Mouse (Mus musculus): ENCODE measurements around the gene Agpat2.

Gene Agpat2

GRCm38 (mm10) chr2:26596898-26597297 lies 7.3 kb downstream of the Agpat2 start:
- no peak for DNase-seq (ENCODE audit: low read depth, low spot score)

GRCm38 (mm10) chr2:26595725-26596435 lies 8.3 kb downstream of the Agpat2 start:
- no peak for DNase-seq (ENCODE audit: low read depth, low spot score)

DNA sequence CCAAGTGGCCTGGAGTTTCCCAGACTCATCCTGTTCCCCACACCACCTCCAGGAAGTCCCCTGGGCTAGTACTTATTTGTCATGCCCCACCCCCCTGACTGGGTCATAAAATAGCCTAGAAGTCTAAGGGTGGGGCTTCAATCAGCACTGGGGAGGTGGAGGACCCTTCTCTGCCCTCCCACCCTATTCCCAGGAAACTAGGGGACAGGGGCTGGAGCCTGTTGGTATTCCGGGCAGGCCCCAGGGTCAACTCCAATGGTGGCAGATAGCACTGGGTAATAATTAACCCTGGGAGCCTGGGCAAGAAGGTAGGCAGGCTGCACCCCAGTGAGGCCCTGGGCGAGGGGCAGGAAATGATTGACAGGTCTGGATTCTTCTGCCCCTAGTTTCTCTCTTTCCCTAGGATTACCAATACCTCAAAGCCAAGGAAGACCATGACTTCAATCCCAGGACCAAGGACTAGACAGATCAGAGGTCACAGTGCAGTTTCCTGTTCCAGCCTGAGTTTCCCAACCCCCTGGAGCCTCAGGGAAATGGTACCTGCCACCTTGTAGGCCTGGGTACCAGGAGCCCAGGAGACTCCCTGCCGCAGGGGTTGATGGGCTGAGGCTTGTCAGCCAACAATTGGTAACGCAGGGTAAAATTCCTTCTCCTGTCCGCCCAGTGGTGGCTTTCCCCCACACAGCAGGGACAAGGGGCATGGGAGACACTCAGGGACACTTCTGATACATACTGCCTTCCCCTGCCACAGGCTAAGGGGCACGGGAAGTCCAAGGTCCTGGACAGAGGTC lies 9.1 kb downstream of the Agpat2 start:
- DNase-seq (ENCODE audit: low read depth, low spot score), result no peak

- no peak for DNase-seq (ENCODE audit: low read depth, low spot score)
These were observed 9.7 kb downstream of the Agpat2 start for GRCm38 (mm10) chr2:26594461-26594933.

GRCm38 (mm10) chr2:26594022-26594346 lies 10.2 kb downstream of the Agpat2 start:
- DNase-seq (ENCODE audit: low read depth, low spot score), result peak; percentile 17

- no peak for DNase-seq (ENCODE audit: low read depth, low spot score)
These were observed 10.8 kb downstream of the Agpat2 start for GRCm38 (mm10) chr2:26593211-26594021.

DNA sequence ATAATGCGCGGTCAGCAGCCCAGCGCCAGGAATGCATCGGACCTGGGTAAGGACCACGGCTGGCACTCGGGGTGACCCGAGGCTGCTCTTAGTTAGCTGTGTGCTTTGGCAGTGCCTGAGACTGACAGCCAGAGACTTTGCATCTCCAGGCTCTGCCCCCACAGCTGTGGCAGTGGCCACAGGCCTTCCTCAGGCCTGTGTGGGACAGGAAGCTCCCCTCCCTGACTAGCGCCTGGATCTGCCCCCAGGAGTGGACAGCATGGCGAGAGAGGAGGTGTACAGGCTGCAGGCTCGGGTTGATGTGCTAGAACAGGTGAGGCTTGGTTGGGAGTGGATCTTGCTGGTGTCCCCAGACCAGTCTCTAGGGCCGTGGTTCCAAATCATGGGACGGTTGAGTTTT lies 12.8 kb downstream of the Agpat2 start:
- DNase-seq (ENCODE audit: low read depth, low spot score), result no peak

GRCm38 (mm10) chr2:26590962-26591361 lies 13.3 kb downstream of the Agpat2 start:
- DNase-seq (ENCODE audit: low read depth, low spot score), result no peak

GRCm38 (mm10) chr2:26590282-26590681 lies 13.9 kb downstream of the Agpat2 start:
- DNase-seq (ENCODE audit: low read depth, low spot score), result no peak

DNA sequence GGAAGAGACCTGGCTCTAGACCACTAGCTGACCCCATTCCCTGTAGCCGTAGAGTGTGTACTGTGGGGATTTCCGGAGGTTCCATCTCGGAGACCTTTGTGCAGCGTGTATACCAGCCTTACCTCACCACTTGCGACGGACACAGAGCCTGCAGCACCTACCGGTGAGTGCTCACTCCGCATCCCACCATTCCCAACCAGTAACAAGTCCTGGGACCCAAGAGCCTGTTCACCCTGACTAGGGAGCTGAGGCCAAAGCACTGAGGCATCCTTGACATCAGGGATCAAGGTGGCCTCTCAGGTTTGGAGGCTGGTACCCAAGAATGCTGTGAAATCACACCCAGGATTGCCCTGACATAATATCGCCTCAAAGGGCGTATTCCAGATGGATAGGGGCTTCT lies 14.9 kb downstream of the Agpat2 start:
- no peak for DNase-seq (ENCODE audit: low read depth, low spot score)

- DNase-seq (ENCODE audit: low read depth, low spot score), result no peak
These were observed 15.6 kb downstream of the Agpat2 start for GRCm38 (mm10) chr2:26588573-26588972.

DNA sequence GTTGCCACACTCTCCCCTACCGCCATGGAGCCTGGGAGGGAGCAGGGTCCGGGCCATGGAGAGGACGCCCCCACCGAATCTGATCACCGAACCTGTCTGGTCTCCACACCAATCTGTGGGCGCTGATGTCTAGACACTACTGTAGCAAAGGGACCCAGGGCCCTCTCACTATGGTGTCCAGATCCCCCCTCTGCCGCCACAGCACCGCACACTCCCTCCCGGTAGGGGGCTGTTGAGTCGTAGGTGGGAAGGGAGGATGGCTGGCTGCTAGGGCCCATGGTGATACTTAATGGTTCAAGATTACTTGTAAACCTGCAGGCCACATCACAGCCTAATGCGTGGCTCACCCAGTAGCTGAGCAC lies 17.2 kb downstream of the Agpat2 start:
- DNase-seq (ENCODE audit: low read depth, low spot score), result no peak

- no peak for DNase-seq (ENCODE audit: low read depth, low spot score)
These were observed 17.7 kb downstream of the Agpat2 start, which contains the start of gene Gm20532 for GRCm38 (mm10) chr2:26586294-26587043. Gm20532 (plus strand) TSS chr2:26586639.

GRCm38 (mm10) chr2:26585713-26586112 lies 18.5 kb downstream of the Agpat2 start:
- DNase-seq (ENCODE audit: low read depth, low spot score), result no peak

- no peak for DNase-seq (ENCODE audit: low read depth, low spot score)
These were observed 20.6 kb downstream of the Agpat2 start for GRCm38 (mm10) chr2:26583640-26584039.

GRCm38 (mm10) chr2:26582741-26583140 lies 21.5 kb downstream of the Agpat2 start:
- no peak for DNase-seq (ENCODE audit: low read depth, low spot score)

- DNase-seq (ENCODE audit: low read depth, low spot score), result no peak
These were observed 22.0 kb downstream of the Agpat2 start for GRCm38 (mm10) chr2:26582203-26582602.

- DNase-seq (ENCODE audit: low read depth, low spot score), result no peak
These were observed 23.5 kb downstream of the Agpat2 start for GRCm38 (mm10) chr2:26580751-26581150.

GRCm38 (mm10) chr2:26579714-26580113 lies 24.5 kb downstream of the Agpat2 start, which contains the start of gene Egfl7:
Egfl7 (plus strand) TSS chr2:26580014.
- no peak for DNase-seq (ENCODE audit: low read depth, low spot score)

DNA sequence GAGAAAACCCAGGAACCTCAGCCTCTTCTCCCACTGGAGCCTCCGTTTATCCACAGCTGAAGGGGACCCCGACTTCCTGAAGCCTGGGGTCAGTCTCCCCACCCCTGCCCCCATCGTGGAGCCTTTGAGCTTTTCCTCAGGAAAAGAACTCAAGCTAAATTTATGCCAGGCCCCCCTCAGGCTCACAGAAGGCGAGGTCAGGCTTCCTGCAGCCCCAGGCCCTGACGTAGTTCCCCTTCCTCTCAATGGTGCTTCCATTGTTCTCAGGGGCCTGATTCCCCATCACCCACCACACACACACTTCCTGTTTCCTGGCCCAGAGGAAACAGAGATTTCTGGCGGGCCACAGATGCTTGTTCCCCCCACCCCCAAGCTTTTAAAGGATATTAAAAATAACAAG lies 25.8 kb downstream of the Agpat2 start:
- DNase-seq (ENCODE audit: low read depth, low spot score), result no peak

DNA sequence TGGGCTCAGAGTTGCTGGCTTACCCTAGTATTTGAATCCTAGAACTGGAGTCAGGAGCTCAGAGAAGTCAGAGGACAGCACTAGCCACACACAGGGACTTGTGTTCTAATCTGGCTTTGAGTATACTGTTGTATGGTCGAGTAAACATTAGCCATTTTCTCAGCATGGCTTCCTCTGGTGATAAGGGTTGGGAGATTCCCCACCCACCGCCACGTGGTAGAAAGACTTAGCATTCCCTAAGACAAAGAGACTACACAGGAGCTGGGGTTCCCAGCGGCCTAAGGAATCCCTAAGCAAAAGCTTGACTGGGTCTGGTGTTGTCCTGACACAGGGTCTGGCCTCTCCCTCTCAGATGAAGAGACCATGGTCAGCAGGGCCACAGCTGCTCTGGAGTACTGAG lies 27.8 kb downstream of the Agpat2 start:
- no peak for DNase-seq (ENCODE audit: low read depth, low spot score)
